Mouse (Mus musculus) hindbrain, embryonic 15.5 days (tissue): ENCODE measurements around the gene Bcl3. TPM values are rescaled to one million over a fixed set of nuclear protein-coding genes. Genes with fewer than 3 reads are reported as not detected.
A peak's percentile ranks its signal among the peaks of the same experiment; 100 is the strongest.

Source experiments
- ATAC-seq: fragments of 200-750 bp; cut with Nextera tagmentation; 2 replicates; pipeline ENCODE4 v1.8.0; 2017; ENCODE audit warnings: low read depth, moderate number of reproducible peaks, moderate TSS enrichment; ENCODE audit not compliant: low FRiP score
- H3K27ac ChIP-seq: fragments of 300-500 bp; sonication (generic); replicated peaks from 2 replicates; pipeline ENCODE4 v1.5.1; 2015; ENCODE audit warnings: mild to moderate bottlenecking, inconsistent platforms
- H3K27me3 ChIP-seq: fragments of 300-500 bp; sonication (generic); 2 replicates; pipeline ENCODE4 v1.6.1; 2015; ENCODE audit warnings: control low read depth, inconsistent platforms
- H3K36me3 ChIP-seq: fragments of 300-500 bp; sonication (generic); 2 replicates; pipeline ENCODE4 v1.6.1; 2015; ENCODE audit warnings: control low read depth, inconsistent platforms
- H3K4me1 ChIP-seq: fragments of 300-500 bp; sonication (generic); replicated peaks from 2 replicates; pipeline ENCODE4 v1.6.1; 2015; ENCODE audit warnings: control low read depth, inconsistent platforms
- H3K4me2 ChIP-seq: fragments of 300-500 bp; sonication (generic); 2 replicates; pipeline ENCODE4 v1.6.1; 2015; ENCODE audit warnings: moderate library complexity, mild to moderate bottlenecking, inconsistent platforms
- H3K4me3 ChIP-seq: fragments of 300-500 bp; sonication (generic); 2 replicates; pipeline ENCODE4 v1.5.1; 2015; ENCODE audit warnings: mild to moderate bottlenecking, inconsistent platforms
- H3K9ac ChIP-seq: fragments of 300-500 bp; sonication (generic); 2 replicates; pipeline ENCODE4 v1.6.1; 2015; ENCODE audit warnings: inconsistent platforms
- H3K9me3 ChIP-seq: fragments of 300-500 bp; sonication (generic); 2 replicates; pipeline ENCODE4 v1.6.1; 2016; ENCODE audit warnings: control low read depth, inconsistent platforms
- WGBS: fragments of 180-500 bp; shearing (Covaris S2); methylation state at CpG from one replicate; pipeline ENCODE4 v1.1.7; 2015; 5-methylcytosine and 5-hydroxymethylcytosine counted together
- polyA plus RNA-seq: library from polyadenylated mRNA; unstranded; fragments of >200 nt; fragmentation: Nextera tagmentation; extraction: Ambion mirVana; gene quantifications from 2 replicates; pipeline ENCODE4 v1.2.1, GENCODE M21; 2015

Gene Bcl3
- polyA plus RNA-seq, 1 experiment from 2014 or later: 0.92 TPM

- Histone ChIP-seq H3K4me2 (no peak overlapping the region), H3K9ac (no peak overlapping the region), H3K27me3 (peaks cover 4% of the 10 kb centered on the region), H3K9me3 (no peaks in the 10 kb centered on the region), H3K4me1 (no peaks in the 10 kb centered on the region), H3K27ac (no peak overlapping the region), H3K36me3 (no peaks in the 10 kb centered on the region), H3K4me3 (no peak overlapping the region)
- 89% methylated on average over 3 of the region's 3 CpGs for WGBS
- ATAC-seq: no peak
Observed at GRCm38 (mm10) chr7:19829694-19830093, 7.1 kb upstream of the Bcl3 start.

- peaks cover 4% of the 10 kb centered on the region; the same call in 1 of the 2 replicates for H3K4me1 ChIP-seq
- no peak overlapping the region for H3K27ac ChIP-seq
- no peaks in the 10 kb centered on the region for H3K9me3 ChIP-seq
- no peak overlapping the region for H3K9ac ChIP-seq
- no peak overlapping the region for H3K4me3 ChIP-seq
- H3K27me3 ChIP-seq: peaks cover 28% of the 10 kb centered on the region
- H3K4me2 ChIP-seq: no peak overlapping the region
- no peaks in the 10 kb centered on the region for H3K36me3 ChIP-seq
- WGBS: 37% methylated on average over 6 of the region's 6 CpGs
- ATAC-seq: no peak
Observed at GRCm38 (mm10) chr7:19826756-19827155, 4.2 kb upstream of the Bcl3 start.

- 27% methylated on average over 25 of the region's 26 CpGs for WGBS
- Histone ChIP-seq H3K27ac (peak overlapping the region; percentile 5; the same call in 1 of the 2 replicates), H3K9me3 (no peaks in the 10 kb centered on the region), H3K4me2 (peak overlapping the region; percentile 27; the same call in 1 of the 2 replicates), H3K27me3 (peaks cover 38% of the 10 kb centered on the region), H3K4me3 (no peak overlapping the region), H3K36me3 (no peaks in the 10 kb centered on the region), H3K9ac (no peak overlapping the region), H3K4me1 (peaks cover 4% of the 10 kb centered on the region; the same call in 1 of the 2 replicates)
- ATAC-seq: peak; percentile 46; the same call in 1 of the 2 replicates
Observed at GRCm38 (mm10) chr7:19824182-19824973, 1.8 kb upstream of the Bcl3 start.

- Histone ChIP-seq H3K9ac (no peak overlapping the region), H3K27me3 (peaks cover 42% of the 10 kb centered on the region), H3K36me3 (no peaks in the 10 kb centered on the region), H3K9me3 (no peaks in the 10 kb centered on the region), H3K4me3 (no peak overlapping the region), H3K27ac (peak overlapping the region; percentile 5; the same call in 1 of the 2 replicates), H3K4me2 (peak overlapping the region; percentile 27; the same call in 1 of the 2 replicates), H3K4me1 (peaks cover 4% of the 10 kb centered on the region; the same call in 1 of the 2 replicates)
- no peak for ATAC-seq
- 23% methylated on average over 16 of the region's 16 CpGs for WGBS
Observed at GRCm38 (mm10) chr7:19823256-19824181, 949 bp upstream of the Bcl3 start.

- 12% methylated on average over 10 of the region's 20 CpGs for WGBS
- H3K9ac ChIP-seq: no peak overlapping the region
- no peak for ATAC-seq
Observed at GRCm38 (mm10) chr7:19822193-19822592, 377 bp downstream of the Bcl3 start.

GRCm38 (mm10) chr7:19821633-19822032, 937 bp downstream of the Bcl3 start:
- H3K4me1 ChIP-seq: peaks cover 12% of the 10 kb centered on the region
- ATAC-seq: no peak
- H3K4me2 ChIP-seq: no peak overlapping the region
- no peaks in the 10 kb centered on the region for H3K9me3 ChIP-seq
- no peak overlapping the region for H3K27ac ChIP-seq
- no peak overlapping the region for H3K9ac ChIP-seq
- H3K36me3 ChIP-seq: no peaks in the 10 kb centered on the region
- peaks cover 54% of the 10 kb centered on the region for H3K27me3 ChIP-seq
- WGBS: 58% methylated on average over 7 of the region's 7 CpGs
- H3K4me3 ChIP-seq: no peak overlapping the region

More at GRCm38 (mm10) chr7:19822193-19822592, 377 bp downstream of the Bcl3 start:
- no peaks in the 10 kb centered on the region for H3K36me3 ChIP-seq
- peaks cover 7% of the 10 kb centered on the region; the same call in 1 of the 2 replicates for H3K4me1 ChIP-seq
- peaks cover 49% of the 10 kb centered on the region for H3K27me3 ChIP-seq
- H3K27ac ChIP-seq: no peak overlapping the region
- H3K4me2 ChIP-seq: peak overlapping the region; percentile 49
- H3K4me3 ChIP-seq: peak overlapping the region; percentile 28
- no peaks in the 10 kb centered on the region for H3K9me3 ChIP-seq

- H3K27me3 ChIP-seq: peaks cover 55% of the 10 kb centered on the region
Observed at GRCm38 (mm10) chr7:19820347-19821048, 2.1 kb downstream of the Bcl3 start.

GRCm38 (mm10) chr7:19818875-19819274, 3.7 kb downstream of the Bcl3 start:
- H3K36me3 ChIP-seq: no peaks in the 10 kb centered on the region
- H3K4me2 ChIP-seq: no peak overlapping the region
- H3K4me3 ChIP-seq: no peak overlapping the region
- H3K27me3 ChIP-seq: peaks cover 43% of the 10 kb centered on the region
- no peak for ATAC-seq
- no peak overlapping the region for H3K27ac ChIP-seq
- H3K9ac ChIP-seq: no peak overlapping the region
- H3K9me3 ChIP-seq: no peaks in the 10 kb centered on the region
- WGBS: 88% methylated on average over 7 of the region's 7 CpGs
- peaks cover 24% of the 10 kb centered on the region for H3K4me1 ChIP-seq

More at GRCm38 (mm10) chr7:19820347-19821048, 2.1 kb downstream of the Bcl3 start:
- H3K36me3 ChIP-seq: no peaks in the 10 kb centered on the region
- H3K27ac ChIP-seq: no peak overlapping the region
- no peak overlapping the region for H3K9ac ChIP-seq
- ATAC-seq: no peak
- H3K4me1 ChIP-seq: peaks cover 24% of the 10 kb centered on the region
- 68% methylated on average over 3 of the region's 3 CpGs for WGBS
- no peaks in the 10 kb centered on the region for H3K9me3 ChIP-seq
- no peak overlapping the region for H3K4me3 ChIP-seq
- H3K4me2 ChIP-seq: no peak overlapping the region

GRCm38 (mm10) chr7:19818440-19818839, 4.1 kb downstream of the Bcl3 start:
- H3K4me1 ChIP-seq: peaks cover 24% of the 10 kb centered on the region
- 86% methylated on average over 5 of the region's 5 CpGs for WGBS
- no peaks in the 10 kb centered on the region for H3K9me3 ChIP-seq
- H3K4me3 ChIP-seq: no peak overlapping the region
- H3K4me2 ChIP-seq: no peak overlapping the region
- peaks cover 41% of the 10 kb centered on the region for H3K27me3 ChIP-seq
- ATAC-seq: no peak
- no peak overlapping the region for H3K27ac ChIP-seq
- no peaks in the 10 kb centered on the region for H3K36me3 ChIP-seq
- no peak overlapping the region for H3K9ac ChIP-seq

- ATAC-seq: 0 out of 2 replicates have a peak, but pooled peaks have one; percentile 23
- no peak overlapping the region for H3K9ac ChIP-seq
- no peaks in the 10 kb centered on the region for H3K36me3 ChIP-seq
- H3K4me2 ChIP-seq: peak overlapping the region; percentile 76
- peaks cover 22% of the 10 kb centered on the region for H3K4me1 ChIP-seq
- 7% methylated on average over 15 of the region's 15 CpGs for WGBS
- H3K9me3 ChIP-seq: no peaks in the 10 kb centered on the region
- H3K27ac ChIP-seq: no peak overlapping the region
- peaks cover 42% of the 10 kb centered on the region for H3K27me3 ChIP-seq
- no peak overlapping the region for H3K4me3 ChIP-seq
Observed at GRCm38 (mm10) chr7:19817382-19818105, 5.0 kb downstream of the Bcl3 start.
